Mouse (Mus musculus): ENCODE measurements around the gene Ankrd39.

GRCm38 (mm10) chr1:36588476-36589450 is 41.5 kb upstream of the Ankrd39 start:
- TF ChIP-seq CTCF (IDR thresholded peaks at IDR 0.05; ENCODE audit: insufficient read depth, low read length) (no peak), POLR2A (IDR thresholded peaks at IDR 0.05; ENCODE audit: borderline replicate concordance, extremely low read depth, low read depth, low read length) (no peak)

Measured in lung, adult 2 months (tissue).